Mouse (Mus musculus) spleen, adult 2 months (tissue): ENCODE results near the gene Afg3l1. TPM values are rescaled to one million over a fixed set of nuclear protein-coding genes. Genes with fewer than 3 reads are reported as not detected.
"Not testable (repeated sequence)": the region's sequence is repeated elsewhere in the genome, so short reads cannot be mapped to it uniquely, and the experiment has no call there.

Experiments
- DNase-seq, 2 experiments: peaks; one replicate each; pipeline versions ENCODE4 v3.0.0 to v3.0.0-alpha.2; 2012 to 2021; ENCODE audit warnings: low spot score in 2 of 2, low read depth in 1 of 2
- H3K27ac ChIP-seq: fragments of 200-500 bp; 2 replicates; pipeline ENCODE4 v1.5.1; 2012; ENCODE audit warnings: low read length, inconsistent platforms; ENCODE audit not compliant: insufficient read depth
- H3K27me3 ChIP-seq: fragments of 200-500 bp; 2 replicates; pipeline ENCODE4 v1.6.1; 2012; ENCODE audit warnings: mild to moderate bottlenecking, moderate library complexity, low read length, inconsistent platforms; ENCODE audit not compliant: control insufficient read depth, insufficient read depth
- H3K36me3 ChIP-seq: fragments of 200-500 bp; 2 replicates; pipeline ENCODE4 v1.6.1; 2012; ENCODE audit warnings: mild to moderate bottlenecking, low read length, inconsistent platforms; ENCODE audit not compliant: control insufficient read depth, insufficient read depth
- H3K4me1 ChIP-seq: fragments of 200-500 bp; 2 replicates; pipeline ENCODE4 v1.6.1; 2011; ENCODE audit warnings: inconsistent platforms; ENCODE audit not compliant: control insufficient read depth, insufficient read depth, insufficient read length
- H3K4me3 ChIP-seq: fragments of 200-500 bp; 2 replicates; pipeline ENCODE4 v1.5.1; 2011; ENCODE audit warnings: mild to moderate bottlenecking, inconsistent platforms; ENCODE audit not compliant: insufficient read depth, insufficient read length; ENCODE audit errors: extremely low read depth
- CTCF ChIP-seq: fragments of 200-500 bp; IDR thresholded peaks from 2 replicates; pipeline ENCODE4 v1.5.1; 2011; ENCODE audit warnings: mild to moderate bottlenecking, inconsistent platforms; ENCODE audit not compliant: insufficient read depth, insufficient read length, insufficient replicate concordance; ENCODE audit errors: extremely low read depth
- POLR2A ChIP-seq: fragments of 200-500 bp; IDR thresholded peaks from 2 replicates; pipeline ENCODE4 v1.6.1; 2011; ENCODE audit warnings: low read depth, low read length, inconsistent platforms
- WGBS: fragments of 180-500 bp; shearing (Covaris S2); methylation state at CpG from one replicate; pipeline ENCODE4 v1.1.7; 2018; 5-methylcytosine and 5-hydroxymethylcytosine counted together
- polyA plus RNA-seq: library from polyadenylated mRNA; depleted of rRNA; stranded (reverse); fragments of >200 nt; gene quantifications from 2 replicates; pipeline ENCODE4 v1.2.3, GENCODE M21; 2012; rRNA removed

The Afg3l1 gene
- polyA plus RNA-seq, 1 experiment: 17.3 TPM

DNA sequence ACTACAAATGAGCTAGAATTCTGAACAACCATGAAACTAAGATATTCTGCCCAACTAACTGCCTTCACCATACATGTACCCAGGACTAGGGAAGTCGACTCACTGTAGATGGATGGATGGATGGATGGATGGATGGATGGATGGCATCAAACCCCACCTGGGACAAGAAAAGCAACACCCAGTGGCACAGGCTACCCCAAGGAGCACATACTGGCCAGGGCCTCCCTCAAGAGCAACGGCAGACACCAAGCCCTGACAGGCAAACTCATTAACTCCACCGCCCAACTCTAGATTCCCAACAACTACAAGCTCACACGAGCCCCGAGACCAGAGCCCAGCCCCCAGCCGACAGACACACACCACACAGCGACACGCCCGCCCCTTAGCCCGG is 59.3 kb downstream of the Afg3l1 start:
- TF ChIP-seq POLR2A (no peak), CTCF (no peak)
- 87% methylated on average over 10 of the region's 10 CpGs for WGBS
- Histone ChIP-seq H3K36me3 (no peaks in the 10 kb centered on the region), H3K4me3 (no peak overlapping the region), H3K4me1 (no peaks in the 10 kb centered on the region), H3K27me3 (no peaks in the 10 kb centered on the region), H3K27ac (no peak overlapping the region)
- DNase-seq: no peak

DNA sequence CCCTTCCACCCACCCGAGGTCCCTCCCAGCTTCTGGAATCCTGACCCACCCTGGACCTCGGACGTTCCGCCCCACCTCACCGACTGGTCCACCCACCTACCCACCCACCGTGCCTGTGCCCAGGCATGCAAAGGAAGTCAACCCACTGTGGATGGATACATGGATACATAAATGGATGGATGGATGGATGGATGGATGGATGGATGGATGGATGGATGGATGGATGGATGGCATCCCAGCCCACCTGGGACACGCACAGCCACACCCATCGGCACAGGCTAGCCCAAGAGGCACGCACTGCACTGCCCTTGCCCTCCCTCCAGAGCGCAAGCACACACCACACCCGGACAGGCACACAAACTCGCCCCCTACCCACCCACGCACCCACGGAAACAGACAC is 59.9 kb downstream of the Afg3l1 start:
- not testable (repeated sequence) for H3K27me3 ChIP-seq, H3K4me3 ChIP-seq, H3K4me1 ChIP-seq, H3K36me3 ChIP-seq, H3K27ac ChIP-seq
- DNase-seq: peak in 1 of 2 experiments; percentile 14
- WGBS: 84% methylated on average over 7 of the region's 14 CpGs

Other genes starting within 250 kb of the Afg3l1 start
- 12.1 and 13.9 TPM in 2 replicates for gene Spata2l, start 241.7 kb upstream of the Afg3l1 start, polyA plus RNA-seq
- gene Zfp276, start 223.7 kb upstream of the Afg3l1 start, polyA plus RNA-seq: 32.6 and 38.7 TPM in 2 replicates
- gene Vps9d1, start 223.6 kb upstream of the Afg3l1 start, polyA plus RNA-seq: 55.7 and 110 TPM in 2 replicates
- 55.7 and 76.1 TPM in 2 replicates for gene Fanca, start 159.3 kb upstream of the Afg3l1 start, polyA plus RNA-seq
- 0.88 and 1.1 TPM in 2 replicates for gene Spire2, start 145.2 kb upstream of the Afg3l1 start, polyA plus RNA-seq
- gene Tcf25, start 104.2 kb upstream of the Afg3l1 start, polyA plus RNA-seq: 137 and 149 TPM in 2 replicates
- not detected in 2 replicates for gene Mc1r, start 70.8 kb upstream of the Afg3l1 start, polyA plus RNA-seq
- gene Tubb3, start 66.5 kb upstream of the Afg3l1 start, polyA plus RNA-seq: 2.7 and 3.9 TPM in 2 replicates
- gene Def8, start 54.4 kb upstream of the Afg3l1 start, polyA plus RNA-seq: 13.5 and 14.9 TPM in 2 replicates
- not detected in 2 replicates for gene Dbndd1, start 37.6 kb downstream of the Afg3l1 start, polyA plus RNA-seq
- 2.3 and 2.8 TPM in 2 replicates for gene Gas8, start 40.9 kb downstream of the Afg3l1 start, polyA plus RNA-seq
- 1.2 TPM in 2 replicates for gene Rhou, start 176.0 kb downstream of the Afg3l1 start, polyA plus RNA-seq